Mouse (Mus musculus) liver, postnatal 0 days (tissue): Measurements from ENCODE around the gene Tomm20. TPM values are rescaled to one million over a fixed set of nuclear protein-coding genes. Genes with fewer than 3 reads are reported as not detected.

Experiments used
- ATAC-seq: fragments of 200-750 bp; cut with Nextera tagmentation; 2 replicates; pipeline ENCODE4 v1.8.0; 2017; ENCODE audit warnings: mild to moderate bottlenecking, moderate library complexity
- DNase-seq: peaks from one replicate; pipeline ENCODE4 v3.0.0-alpha.2; 2016
- H3K27ac ChIP-seq: fragments of 300-500 bp; sonication (generic); 2 replicates; pipeline ENCODE4 v1.5.1; 2014; ENCODE audit warnings: antibody characterized with exemption, moderate library complexity, mild to moderate bottlenecking, low read depth
- H3K27me3 ChIP-seq: fragments of 300-500 bp; sonication (generic); 2 replicates; pipeline ENCODE4 v1.6.1; 2014; ENCODE audit warnings: low read length, control low read depth, mixed read lengths; ENCODE audit not compliant: insufficient read depth
- H3K36me3 ChIP-seq: fragments of 300-500 bp; sonication (generic); replicated peaks from 2 replicates; pipeline ENCODE4 v1.6.1; 2014; ENCODE audit warnings: mild to moderate bottlenecking, control low read depth, low read length, moderate library complexity, mixed read lengths; ENCODE audit not compliant: insufficient read depth
- H3K4me1 ChIP-seq: fragments of 300-500 bp; sonication (generic); 2 replicates; pipeline ENCODE4 v1.6.1; 2014; ENCODE audit warnings: antibody characterized with exemption, mild to moderate bottlenecking, control low read depth; ENCODE audit not compliant: insufficient read depth
- H3K4me2 ChIP-seq: fragments of 300-500 bp; sonication (generic); 2 replicates; pipeline ENCODE4 v1.6.1; 2014; ENCODE audit warnings: low read depth, mild to moderate bottlenecking, low read length, moderate library complexity, mixed read lengths
- H3K4me3 ChIP-seq: fragments of 300-500 bp; sonication (generic); 2 replicates; pipeline ENCODE4 v1.5.1; 2014; ENCODE audit warnings: low read depth, low read length
- H3K9ac ChIP-seq: fragments of 300-500 bp; sonication (generic); replicated peaks from 2 replicates; pipeline ENCODE4 v1.6.1; 2014; ENCODE audit warnings: mild to moderate bottlenecking, moderate library complexity
- H3K9me3 ChIP-seq: fragments of 300-500 bp; sonication (generic); 2 replicates; pipeline ENCODE4 v1.6.1; 2016; ENCODE audit warnings: mild to moderate bottlenecking, control low read depth, low read length, mixed read lengths
- CTCF ChIP-seq: sonication (generic); IDR thresholded peaks from 2 replicates; pipeline ENCODE4 v1.5.1; 2016; ENCODE audit warnings: antibody characterized with exemption, low read depth
- EP300 ChIP-seq: IDR thresholded peaks from 2 replicates; pipeline ENCODE4 v1.6.1; 2016; ENCODE audit warnings: antibody characterized with exemption, low read depth, mild to moderate bottlenecking
- WGBS: fragments of 180-500 bp; shearing (Covaris S2); extraction: QIAGEN DNeasy Blood & Tissue Kit; methylation state at CpG from one replicate; pipeline ENCODE4 v1.1.7; 2014; ENCODE audit not compliant: insufficient replicate concordance; 5-methylcytosine and 5-hydroxymethylcytosine counted together
- polyA plus RNA-seq: library from polyadenylated mRNA; unstranded; fragments of >200 nt; fragmentation: Nextera tagmentation; extraction: Ambion mirVana; gene quantifications from 2 replicates; pipeline ENCODE4 v1.2.1, GENCODE M21; 2015

The Tomm20 gene
- polyA plus RNA-seq, 1 experiment from 2014 or later = 129 TPM

DNA sequence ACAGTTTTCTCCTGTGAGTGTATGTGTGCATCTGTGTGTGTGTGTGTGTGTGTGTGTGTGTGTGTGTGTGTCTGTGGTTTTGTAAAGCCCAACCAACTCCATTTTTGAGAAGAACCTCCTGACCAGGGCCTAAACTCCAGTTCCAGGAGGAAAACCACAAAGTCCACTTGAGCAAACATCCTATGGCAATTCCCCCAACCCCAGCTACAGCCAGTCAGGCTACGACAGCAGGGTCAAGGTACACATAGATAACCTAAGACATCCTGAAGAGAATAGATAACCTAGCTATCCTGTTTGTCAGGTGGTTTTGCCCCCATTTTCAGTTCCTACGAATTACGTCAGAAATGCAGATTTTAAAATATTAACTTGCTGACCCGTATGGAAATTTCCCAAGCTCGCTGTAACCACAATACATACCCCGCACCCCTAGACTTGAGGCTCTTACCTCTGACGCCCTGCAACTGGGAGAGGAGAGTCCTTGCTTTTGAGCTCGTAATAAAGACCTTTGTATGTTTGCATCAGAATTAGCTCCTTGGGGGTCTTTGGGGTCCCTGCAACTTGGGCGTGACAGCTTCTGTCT, 28.1 kb upstream of the Tomm20 start:
- 0 out of 2 replicates have a peak overlapping the region, but pooled peaks have one; percentile 5 for H3K27ac ChIP-seq
- TF ChIP-seq EP300 (peak; percentile 15; the same call in 1 of the 2 replicates), CTCF (no peak)
- peaks cover 6% of the 10 kb centered on the region; the same call in 1 of the 2 replicates for H3K36me3 ChIP-seq
- DNase-seq = no peak
- H3K27me3 ChIP-seq = no peaks in the 10 kb centered on the region; the same call in 1 of the 2 replicates
- 0 out of 2 replicates have a peak overlapping the region, but pooled peaks have one; percentile 3 for H3K4me2 ChIP-seq
- no peak overlapping the region for H3K4me3 ChIP-seq
- WGBS = 20% methylated on average over 9 of the region's 9 CpGs
- no peak overlapping the region for H3K9ac ChIP-seq
- ATAC-seq = no peak
- H3K4me1 ChIP-seq = peaks cover 18% of the 10 kb centered on the region
- H3K9me3 ChIP-seq = no peaks in the 10 kb centered on the region

DNA sequence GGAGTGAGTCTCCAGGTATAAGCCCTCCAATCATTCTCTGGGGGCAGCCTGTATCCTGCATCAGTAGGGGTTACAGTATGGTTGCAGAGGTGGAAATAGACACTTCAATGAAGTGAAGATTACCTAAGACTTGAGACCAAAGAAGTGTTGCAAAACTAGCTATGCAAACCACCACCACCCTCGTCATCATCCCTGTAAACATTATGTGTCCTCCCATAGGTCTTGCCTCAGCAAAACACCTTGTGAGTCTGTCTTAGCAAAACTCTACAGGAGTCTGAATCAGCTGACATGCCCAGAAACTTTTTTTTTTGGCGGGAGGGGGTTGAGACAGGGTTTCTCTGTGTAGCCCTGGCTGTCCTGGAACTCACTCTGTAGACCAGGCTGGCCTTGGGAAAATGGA, 27.0 kb upstream of the Tomm20 start:
- 67% methylated on average over 2 of the region's 2 CpGs for WGBS
- TF ChIP-seq CTCF (no peak), EP300 (no peak)
- Histone ChIP-seq H3K27me3 (no peaks in the 10 kb centered on the region; the same call in 1 of the 2 replicates), H3K4me1 (peaks cover 18% of the 10 kb centered on the region), H3K4me2 (no peak overlapping the region), H3K36me3 (peaks cover 14% of the 10 kb centered on the region; the same call in 1 of the 2 replicates), H3K27ac (no peak overlapping the region), H3K9me3 (no peaks in the 10 kb centered on the region), H3K4me3 (no peak overlapping the region), H3K9ac (no peak overlapping the region)
- DNase-seq (no peak), ATAC-seq (no peak)

DNA sequence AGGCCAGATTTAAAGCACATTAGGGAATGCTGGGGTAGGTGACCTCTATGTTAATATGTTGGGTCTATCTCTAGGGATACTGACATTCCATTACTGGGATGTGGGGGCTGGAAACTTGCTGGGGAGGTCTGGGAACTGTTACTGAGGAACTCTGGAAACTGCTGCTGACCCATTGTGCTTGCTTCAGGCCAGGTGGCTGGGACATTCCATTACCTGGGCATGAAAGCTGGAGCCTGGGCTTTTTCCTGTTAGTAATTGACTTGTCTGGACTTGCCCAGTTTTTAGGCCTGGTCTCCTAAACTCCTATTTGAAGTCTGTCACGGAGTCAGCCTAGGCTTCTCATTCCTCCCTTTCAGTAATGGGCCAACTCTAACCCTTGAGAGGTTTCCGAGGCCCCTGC, 26.5 kb upstream of the Tomm20 start:
- WGBS = 74% methylated on average over 2 of the region's 2 CpGs
- Histone ChIP-seq H3K36me3 (peaks cover 14% of the 10 kb centered on the region; the same call in 1 of the 2 replicates), H3K9ac (no peak overlapping the region), H3K4me2 (no peak overlapping the region), H3K27ac (no peak overlapping the region), H3K9me3 (no peaks in the 10 kb centered on the region), H3K27me3 (no peaks in the 10 kb centered on the region), H3K4me3 (no peak overlapping the region), H3K4me1 (peaks cover 18% of the 10 kb centered on the region)
- DNase-seq (no peak), ATAC-seq (no peak)
- TF ChIP-seq EP300 = no peak
- TF ChIP-seq CTCF = no peak

GRCm38 (mm10) chr8:126971314-126971664, 25.6 kb upstream of the Tomm20 start:
- WGBS = 11% methylated on average over 13 of the region's 13 CpGs
- ATAC-seq = peak; percentile 13

GRCm38 (mm10) chr8:126970579-126971313, 25.1 kb upstream of the Tomm20 start, which contains the start of gene Rbm34:
TSS of gene Rbm34 (minus strand) at chr8:126971071.
- WGBS = under 1% methylated on average over 50 of the region's 50 CpGs
- Histone ChIP-seq H3K27me3 (no peaks in the 10 kb centered on the region), H3K27ac (0 out of 2 replicates have a peak within 1 kb of the TSS, but pooled peaks have one; percentile 53), H3K9me3 (no peaks in the 10 kb centered on the region), H3K4me1 (peaks cover 18% of the 10 kb centered on the region), H3K9ac (peak within 1 kb of the TSS; percentile 85), H3K36me3 (peaks cover 24% of the 10 kb centered on the region), H3K4me2 (peak within 1 kb of the TSS; percentile 97), H3K4me3 (peak within 1 kb of the TSS; percentile 97)
- TF ChIP-seq CTCF (no peak), EP300 (peak; percentile 50; the same call in 1 of the 2 replicates)
- ATAC-seq = peak; percentile 97
- DNase-seq = peak; percentile 94

More at GRCm38 (mm10) chr8:126971314-126971664, 25.6 kb upstream of the Tomm20 start:
- Histone ChIP-seq H3K27me3 (no peaks in the 10 kb centered on the region), H3K9me3 (no peaks in the 10 kb centered on the region), H3K36me3 (peaks cover 19% of the 10 kb centered on the region; the same call in 1 of the 2 replicates), H3K4me1 (peaks cover 18% of the 10 kb centered on the region), H3K4me3 (peak overlapping the region; percentile 97), H3K4me2 (peak overlapping the region; percentile 97), H3K27ac (0 out of 2 replicates have a peak overlapping the region, but pooled peaks have one; percentile 41), H3K9ac (peak overlapping the region; percentile 85)
- no peak for TF ChIP-seq EP300
- no peak for TF ChIP-seq CTCF
- DNase-seq = no peak

- peak overlapping the region; percentile 97; the same call in 1 of the 2 replicates for H3K4me2 ChIP-seq
- H3K27me3 ChIP-seq = no peaks in the 10 kb centered on the region
- H3K27ac ChIP-seq = no peak overlapping the region
- peaks cover 36% of the 10 kb centered on the region for H3K36me3 ChIP-seq
- no peak for DNase-seq
- ATAC-seq = no peak
- no peaks in the 10 kb centered on the region for H3K9me3 ChIP-seq
- peaks cover 18% of the 10 kb centered on the region for H3K4me1 ChIP-seq
- no peak overlapping the region for H3K4me3 ChIP-seq
- H3K9ac ChIP-seq = no peak overlapping the region
- WGBS = 76% methylated on average over 1 of the region's 1 CpGs
- no peak for TF ChIP-seq EP300
- no peak for TF ChIP-seq CTCF
Observed at GRCm38 (mm10) chr8:126969546-126969945, 23.9 kb upstream of the Tomm20 start.
